Mouse (Mus musculus): ENCODE measurements at regions not wholly inside any gene's neighbourhood (a gene's known extent, or its start where the extent isn't known, plus 50 kb on each side); places are given as distances from the start of the nearest gene placed in this dataset.

GRCm38 (mm10) chr2:74073396-74073795, 162.3 kb upstream of the Atp5g3 start:
- TF ChIP-seq EP300 (IDR thresholded peaks at IDR 0.05; ENCODE audit: low read length) (no peak), RCOR1 (conservative IDR thresholded peaks at IDR 0.05; ENCODE audit: low read depth, low read length) (no peak), POLR2A (IDR thresholded peaks at IDR 0.05; ENCODE audit: low read depth, low read length) (no peak), CTCF (conservative IDR thresholded peaks at IDR 0.05 in 1 of 2, IDR thresholded peaks at IDR 0.05 in 1 of 2; ENCODE audit: low read depth in 2 of 2, low read length in 2 of 2) (no peak), ZMIZ1 (IDR thresholded peaks at IDR 0.05; ENCODE audit: low read depth, low read length) (no peak), PAX5 (IDR thresholded peaks at IDR 0.05; ENCODE audit: low read length) (no peak), POLR2AphosphoS2 (IDR thresholded peaks at IDR 0.05; ENCODE audit: low read depth, low read length) (no peak), JUND (conservative IDR thresholded peaks at IDR 0.05; ENCODE audit: low read depth, low read length) (no peak), CHD1 (IDR thresholded peaks at IDR 0.05; ENCODE audit: low read depth, low read length) (no peak), USF2 (conservative IDR thresholded peaks at IDR 0.05; ENCODE audit: low read depth, low read length) (no peak), E2F4 (IDR thresholded peaks at IDR 0.05; ENCODE audit: insufficient replicate concordance, low read depth, low read length) (no peak), MAX (IDR thresholded peaks at IDR 0.05; ENCODE audit: low read length) (no peak)
